Mouse (Mus musculus): Measurements from ENCODE around the gene Lurap1.

- TF ChIP-seq CTCF (IDR thresholded peaks at IDR 0.05; ENCODE audit: borderline replicate concordance, extremely low read depth, insufficient read depth, insufficient read length) (no peak), POLR2A (IDR thresholded peaks at IDR 0.05; ENCODE audit: borderline replicate concordance, extremely low read depth, insufficient read depth, insufficient read length, poor library complexity, severe bottlenecking) (no peak)
These were observed 30.9 kb upstream of the Lurap1 start for GRCm38 (mm10) chr4:116182079-116182478.
